Mouse (Mus musculus) lung, embryonic 14.5 days (tissue): ENCODE results near the gene Nadk. TPM values are rescaled to one million over a fixed set of nuclear protein-coding genes. Genes with fewer than 3 reads are reported as not detected.

ENCODE experiments used
- ATAC-seq: fragments of 200-750 bp; cut with Nextera tagmentation; 2 replicates; pipeline ENCODE4 v1.8.0; 2017; ENCODE audit warnings: mild to moderate bottlenecking, moderate TSS enrichment, moderate library complexity; ENCODE audit not compliant: insufficient read depth
- DNase-seq: peaks from one replicate; pipeline ENCODE4 v3.0.0-alpha.2; 2015
- H3K27ac ChIP-seq: fragments of 300-500 bp; sonication (generic); 2 replicates; pipeline ENCODE4 v1.5.1; 2014; ENCODE audit warnings: low read depth, mild to moderate bottlenecking, moderate library complexity
- H3K27me3 ChIP-seq: fragments of 300-500 bp; sonication (generic); 2 replicates; pipeline ENCODE4 v1.6.1; 2014; ENCODE audit warnings: low read length, control low read depth; ENCODE audit not compliant: insufficient read depth
- H3K36me3 ChIP-seq: fragments of 300-500 bp; sonication (generic); 2 replicates; pipeline ENCODE4 v1.6.1; 2014; ENCODE audit warnings: control low read depth; ENCODE audit not compliant: insufficient read depth
- H3K4me1 ChIP-seq: fragments of 300-500 bp; sonication (generic); 2 replicates; pipeline ENCODE4 v1.6.1; 2014; ENCODE audit warnings: antibody characterized with exemption, control low read depth; ENCODE audit not compliant: insufficient read depth
- H3K4me2 ChIP-seq: fragments of 300-500 bp; sonication (generic); 2 replicates; pipeline ENCODE4 v1.6.1; 2014; ENCODE audit warnings: mild to moderate bottlenecking
- H3K4me3 ChIP-seq: fragments of 300-500 bp; sonication (generic); 2 replicates; pipeline ENCODE4 v1.5.1; 2014; ENCODE audit warnings: low read depth, low read length
- H3K9ac ChIP-seq: fragments of 300-500 bp; sonication (generic); 2 replicates; pipeline ENCODE4 v1.6.1; 2014
- H3K9me3 ChIP-seq: fragments of 300-500 bp; sonication (generic); 2 replicates; pipeline ENCODE4 v1.6.1; 2016; ENCODE audit warnings: low read depth, low read length, control low read depth
- CTCF ChIP-seq: IDR thresholded peaks from 2 replicates; pipeline ENCODE4 v1.5.1; 2016; ENCODE audit warnings: antibody characterized with exemption, low read depth
- WGBS: fragments of 180-500 bp; shearing (Covaris S2); extraction: QIAGEN DNeasy Blood & Tissue Kit; methylation state at CpG from one replicate; pipeline ENCODE4 v1.1.7; 2014; 5-methylcytosine and 5-hydroxymethylcytosine counted together
- polyA plus RNA-seq: library from polyadenylated mRNA; unstranded; fragments of >200 nt; fragmentation: Nextera tagmentation; extraction: Ambion mirVana; gene quantifications from 2 replicates; pipeline ENCODE4 v1.2.1, GENCODE M21; 2014

Nadk gene
- polyA plus RNA-seq, 1 experiment from 2014 or later = 90.5 TPM

GRCm38 (mm10) chr4:155595777-155596176 is 33.6 kb downstream of the Nadk start:
- Histone ChIP-seq H3K4me2 (no peak overlapping the region), H3K27ac (no peak overlapping the region), H3K27me3 (no peaks in the 10 kb centered on the region), H3K36me3 (no peaks in the 10 kb centered on the region), H3K4me3 (no peak overlapping the region), H3K9me3 (no peaks in the 10 kb centered on the region), H3K9ac (no peak overlapping the region), H3K4me1 (0 out of 2 replicates have a peak, but pooled peaks cover 2% of the 10 kb centered on the region)
- TF ChIP-seq CTCF = no peak
- DNase-seq (no peak), ATAC-seq (no peak)
- WGBS = 71% methylated on average over 3 of the region's 3 CpGs

GRCm38 (mm10) chr4:155596606-155597005 is 34.4 kb downstream of the Nadk start:
- Histone ChIP-seq H3K36me3 (no peaks in the 10 kb centered on the region), H3K27me3 (no peaks in the 10 kb centered on the region), H3K4me3 (no peak overlapping the region), H3K27ac (no peak overlapping the region), H3K4me2 (no peak overlapping the region), H3K4me1 (0 out of 2 replicates have a peak, but pooled peaks cover 2% of the 10 kb centered on the region), H3K9me3 (no peaks in the 10 kb centered on the region), H3K9ac (no peak overlapping the region)
- WGBS = 79% methylated on average over 5 of the region's 5 CpGs
- no peak for ATAC-seq
- no peak for DNase-seq
- no peak for TF ChIP-seq CTCF

GRCm38 (mm10) chr4:155598536-155598935 is 36.4 kb downstream of the Nadk start:
- no peak for TF ChIP-seq CTCF
- Histone ChIP-seq H3K27ac (no peak overlapping the region), H3K27me3 (no peaks in the 10 kb centered on the region), H3K4me2 (no peak overlapping the region), H3K4me1 (0 out of 2 replicates have a peak, but pooled peaks cover 2% of the 10 kb centered on the region), H3K9me3 (no peaks in the 10 kb centered on the region), H3K4me3 (no peak overlapping the region), H3K36me3 (no peaks in the 10 kb centered on the region; the same call in 1 of the 2 replicates), H3K9ac (no peak overlapping the region)
- 17% methylated on average over 20 of the region's 20 CpGs for WGBS
- no peak for ATAC-seq
- no peak for DNase-seq

- peaks cover 14% of the 10 kb centered on the region; the same call in 1 of the 2 replicates for H3K36me3 ChIP-seq
- H3K4me3 ChIP-seq = peak overlapping the region; percentile 98
- H3K27me3 ChIP-seq = no peaks in the 10 kb centered on the region
- peak overlapping the region; percentile 93 for H3K9ac ChIP-seq
- H3K9me3 ChIP-seq = no peaks in the 10 kb centered on the region
- WGBS = 80% methylated on average over 10 of the region's 11 CpGs
- H3K4me1 ChIP-seq = 0 out of 2 replicates have a peak, but pooled peaks cover 2% of the 10 kb centered on the region
- peak overlapping the region; percentile 89 for H3K4me2 ChIP-seq
- no peak for TF ChIP-seq CTCF
- DNase-seq (no peak), ATAC-seq (no peak)
- H3K27ac ChIP-seq = peak overlapping the region; percentile 99
Observed at GRCm38 (mm10) chr4:155599901-155600825, 38.0 kb downstream of the Nadk start.

DNA sequence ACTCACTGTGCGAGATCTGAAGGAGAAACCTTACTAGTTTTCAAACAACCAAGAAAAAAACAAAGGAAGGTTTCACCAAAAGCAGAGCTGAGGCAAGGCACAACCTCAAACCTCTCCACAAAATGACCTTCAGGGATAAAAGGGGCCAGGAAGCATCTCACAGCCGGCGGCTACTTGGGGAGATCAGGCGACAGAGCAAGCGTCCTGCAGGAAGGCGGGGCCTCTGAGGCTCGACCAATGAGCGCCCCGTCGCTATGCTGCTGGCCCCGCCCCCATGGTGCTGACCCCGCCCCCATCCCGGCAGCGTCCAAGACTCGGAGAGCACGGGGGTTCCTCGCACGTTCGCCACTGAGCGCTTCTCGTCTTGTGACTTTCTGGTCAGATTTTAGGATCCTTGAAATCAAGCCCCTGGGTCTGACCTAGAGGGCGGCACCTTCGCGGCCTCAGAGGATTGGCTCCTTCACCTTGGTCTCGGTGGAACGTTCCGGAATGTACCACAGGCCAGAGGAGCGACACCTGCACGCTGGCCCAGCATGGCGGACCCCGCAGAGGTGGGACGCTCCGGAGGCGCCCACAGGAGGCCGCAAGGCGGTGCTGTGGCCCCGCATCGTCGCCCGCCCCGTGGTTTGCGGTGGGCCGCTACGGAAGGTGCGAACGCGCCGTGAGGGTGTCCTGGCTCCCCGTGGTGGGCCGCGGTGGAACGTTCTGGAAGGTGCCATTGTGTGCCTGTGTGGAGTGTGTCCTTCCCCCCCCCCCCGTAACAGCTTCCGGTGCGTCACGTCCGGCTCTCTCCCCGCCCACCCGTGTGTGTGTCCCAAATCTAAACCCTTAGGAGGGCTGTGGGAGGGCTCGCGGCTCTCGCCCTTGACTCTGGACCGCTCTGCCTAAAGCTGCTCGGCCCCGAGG is 39.2 kb downstream of the Nadk start, which contains the start of gene Slc35e2:
TSS of gene Slc35e2 (plus strand) at position 326 of the 906 bp plus-strand sequence.
- WGBS = under 1% methylated on average over 59 of the region's 65 CpGs
- peak; percentile 38 for TF ChIP-seq CTCF
- peak; percentile 97 for ATAC-seq

DNA sequence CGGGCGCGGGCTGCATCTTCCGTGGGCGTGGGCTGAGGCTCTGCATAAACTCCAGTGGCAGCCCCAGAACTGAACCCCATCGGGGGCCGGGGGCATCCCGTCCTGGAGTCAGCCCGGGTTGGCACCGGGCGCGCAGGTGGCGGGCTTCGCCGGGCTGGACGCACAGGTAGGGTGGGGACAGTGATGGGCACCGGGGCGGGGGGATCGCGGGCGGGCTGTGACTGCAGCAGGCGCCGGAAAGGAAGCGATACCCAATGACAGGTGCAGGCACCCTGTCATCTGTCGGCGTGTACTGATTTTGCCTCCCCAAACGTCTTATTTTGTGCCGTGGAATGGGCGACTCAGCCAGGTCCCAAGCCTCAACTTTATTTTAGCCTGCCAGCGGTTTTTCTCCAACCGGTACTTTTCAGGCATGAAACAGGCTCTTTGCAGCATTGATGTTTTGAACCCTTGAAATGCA is 39.8 kb downstream of the Nadk start:
- peaks cover 24% of the 10 kb centered on the region for H3K36me3 ChIP-seq
- peak overlapping the region; percentile 98 for H3K4me3 ChIP-seq
- DNase-seq (no peak), ATAC-seq (no peak)
- 2% methylated on average over 30 of the region's 31 CpGs for WGBS
- no peak for TF ChIP-seq CTCF
- peak overlapping the region; percentile 93 for H3K9ac ChIP-seq
- H3K9me3 ChIP-seq = no peaks in the 10 kb centered on the region
- no peaks in the 10 kb centered on the region for H3K27me3 ChIP-seq
- H3K4me1 ChIP-seq = 0 out of 2 replicates have a peak, but pooled peaks cover 2% of the 10 kb centered on the region
- H3K27ac ChIP-seq = peak overlapping the region; percentile 99
- peak overlapping the region; percentile 89 for H3K4me2 ChIP-seq

More for the DNA sequence above, 39.2 kb downstream of the Nadk start, which contains the start of gene Slc35e2:
- Histone ChIP-seq H3K4me1 (0 out of 2 replicates have a peak, but pooled peaks cover 2% of the 10 kb centered on the region), H3K4me2 (peak within 1 kb of the TSS; percentile 89), H3K9ac (peak within 1 kb of the TSS; percentile 93), H3K9me3 (no peaks in the 10 kb centered on the region), H3K27me3 (no peaks in the 10 kb centered on the region), H3K36me3 (peaks cover 24% of the 10 kb centered on the region), H3K27ac (peak within 1 kb of the TSS; percentile 99), H3K4me3 (peak within 1 kb of the TSS; percentile 98)
- DNase-seq = peak; percentile 95
